Mouse (Mus musculus): ENCODE results near the gene Tnfsfm13.

DNA sequence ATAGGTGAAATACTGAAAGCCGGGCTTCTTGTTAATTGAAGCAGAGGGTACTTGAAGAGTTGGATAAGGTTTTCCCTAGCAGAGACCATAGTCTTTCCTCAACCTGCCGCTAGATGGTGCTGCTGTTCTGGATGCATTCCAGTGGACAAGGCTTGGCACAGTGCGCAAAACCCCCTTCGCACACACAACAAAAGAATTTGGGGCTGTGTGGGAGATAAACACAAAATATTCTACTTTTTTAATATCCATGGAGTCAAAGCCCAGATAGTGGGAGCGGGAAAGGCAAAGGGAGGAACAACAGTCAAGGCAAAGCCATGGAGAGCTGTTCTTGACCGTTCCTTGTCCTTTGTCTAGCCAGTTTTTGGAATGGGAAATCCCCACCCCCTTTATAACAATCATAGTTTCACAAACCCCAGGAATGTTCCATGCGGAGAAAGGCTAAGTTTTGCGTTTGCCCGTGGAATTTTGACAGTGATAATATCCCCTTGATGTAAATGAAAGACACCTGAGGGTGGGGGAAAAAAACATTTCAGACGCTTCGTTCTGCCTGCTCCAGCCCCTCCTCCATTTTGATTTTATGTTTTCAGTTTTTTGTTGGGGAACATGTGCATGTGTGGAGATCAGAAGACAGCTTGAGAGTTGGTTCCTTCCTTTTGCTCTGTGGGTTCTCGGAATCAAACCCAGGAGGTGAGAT is 12.9 kb downstream of the Tnfsfm13 start:
- peak; percentile 93 for TF ChIP-seq CTCF (IDR thresholded peaks at IDR 0.05; ENCODE audit: borderline replicate concordance, insufficient read depth, low read length)
- TF ChIP-seq POLR2A (IDR thresholded peaks at IDR 0.05; ENCODE audit: low read depth, low read length), result peak; percentile 29; the same call in 1 of the 2 replicates
